Mouse (Mus musculus): ENCODE results near the gene Arhgef10l.

GRCm38 (mm10) chr4:140561744-140562143 is 104.1 kb downstream of the Arhgef10l start:
- TF ChIP-seq TAL1 (IDR thresholded peaks at IDR 0.05; ENCODE audit: low read length) (no peak), GATA1 (IDR thresholded peaks at IDR 0.05; ENCODE audit: low read length) (no peak)

All from erythroblast, embryonic 14.5 days (primary cell).